Mouse (Mus musculus): ENCODE data around the gene 4930562C15Rik. TPM values are rescaled to one million over a fixed set of nuclear protein-coding genes. Genes with fewer than 3 reads are reported as not detected.

4930562C15Rik gene
- polyA plus RNA-seq, 1 experiment, result 1.7 TPM

- WGBS, result 82% methylated on average over 8 of the region's 8 CpGs
- no peak overlapping the region for H3K27ac ChIP-seq (ENCODE audit: control insufficient read depth, insufficient read depth, low read depth, low read length, poor library complexity)
- TF ChIP-seq POLR2A (IDR thresholded peaks at IDR 0.05; ENCODE audit: borderline replicate concordance, control insufficient read depth, low read depth, low read length), result no peak
- H3K4me1 ChIP-seq (ENCODE audit: control insufficient read depth, insufficient read depth, low read length), result peaks cover 8% of the 10 kb centered on the region
- no peak overlapping the region for H3K4me3 ChIP-seq (replicated peaks; ENCODE audit: control insufficient read depth, low read depth, low read length)
Measured at GRCm38 (mm10) chr16:4910758-4911157, 75.5 kb downstream of the 4930562C15Rik start.

- H3K4me1 ChIP-seq (ENCODE audit: control insufficient read depth, insufficient read depth, low read length), result peaks cover 8% of the 10 kb centered on the region
- TF ChIP-seq CTCF (IDR thresholded peaks at IDR 0.05; ENCODE audit: control insufficient read depth, insufficient read depth, low read length) (no peak), POLR2A (IDR thresholded peaks at IDR 0.05; ENCODE audit: borderline replicate concordance, control insufficient read depth, low read depth, low read length) (no peak)
- 75% methylated on average over 10 of the region's 10 CpGs for WGBS
Measured at GRCm38 (mm10) chr16:4912074-4912648, 76.9 kb downstream of the 4930562C15Rik start.

GRCm38 (mm10) chr16:4912907-4913782, 77.9 kb downstream of the 4930562C15Rik start:
- peaks cover 5% of the 10 kb centered on the region for H3K4me1 ChIP-seq (ENCODE audit: control insufficient read depth, insufficient read depth, low read length)
- WGBS, result 22% methylated on average over 11 of the region's 11 CpGs
- H3K27ac ChIP-seq (ENCODE audit: control insufficient read depth, insufficient read depth, low read depth, low read length, poor library complexity), result peak overlapping the region; percentile 87
- TF ChIP-seq POLR2A (IDR thresholded peaks at IDR 0.05; ENCODE audit: borderline replicate concordance, control insufficient read depth, low read depth, low read length) (no peak), CTCF (IDR thresholded peaks at IDR 0.05; ENCODE audit: control insufficient read depth, insufficient read depth, low read length) (peak; percentile 22; the same call in 1 of the 2 replicates)
- peak overlapping the region; percentile 13 for H3K4me3 ChIP-seq (replicated peaks; ENCODE audit: control insufficient read depth, low read depth, low read length)

More at GRCm38 (mm10) chr16:4912074-4912648, 76.9 kb downstream of the 4930562C15Rik start:
- peak overlapping the region; percentile 87 for H3K27ac ChIP-seq (ENCODE audit: control insufficient read depth, insufficient read depth, low read depth, low read length, poor library complexity)
- no peak overlapping the region for H3K4me3 ChIP-seq (replicated peaks; ENCODE audit: control insufficient read depth, low read depth, low read length)

GRCm38 (mm10) chr16:4913783-4914735, 78.8 kb downstream of the 4930562C15Rik start:
- H3K4me1 ChIP-seq (ENCODE audit: control insufficient read depth, insufficient read depth, low read length), result peaks cover 4% of the 10 kb centered on the region
- WGBS, result 40% methylated on average over 12 of the region's 12 CpGs
- H3K4me3 ChIP-seq (replicated peaks; ENCODE audit: control insufficient read depth, low read depth, low read length), result peak overlapping the region; percentile 13
- H3K27ac ChIP-seq (ENCODE audit: control insufficient read depth, insufficient read depth, low read depth, low read length, poor library complexity), result peak overlapping the region; percentile 87
- TF ChIP-seq CTCF (IDR thresholded peaks at IDR 0.05; ENCODE audit: control insufficient read depth, insufficient read depth, low read length) (peak; percentile 79), POLR2A (IDR thresholded peaks at IDR 0.05; ENCODE audit: borderline replicate concordance, control insufficient read depth, low read depth, low read length) (no peak)

GRCm38 (mm10) chr16:4915931-4916330, 80.7 kb downstream of the 4930562C15Rik start:
- Histone ChIP-seq H3K4me1 (ENCODE audit: control insufficient read depth, insufficient read depth, low read length) (peaks cover 4% of the 10 kb centered on the region), H3K4me3 (replicated peaks; ENCODE audit: control insufficient read depth, low read depth, low read length) (no peak overlapping the region), H3K27ac (ENCODE audit: control insufficient read depth, insufficient read depth, low read depth, low read length, poor library complexity) (no peak overlapping the region)
- TF ChIP-seq POLR2A (IDR thresholded peaks at IDR 0.05; ENCODE audit: borderline replicate concordance, control insufficient read depth, low read depth, low read length) (no peak), CTCF (IDR thresholded peaks at IDR 0.05; ENCODE audit: control insufficient read depth, insufficient read depth, low read length) (no peak)
- WGBS, result 70% methylated on average over 3 of the region's 3 CpGs

- Histone ChIP-seq H3K27ac (ENCODE audit: control insufficient read depth, insufficient read depth, low read depth, low read length, poor library complexity) (no peak overlapping the region), H3K4me1 (ENCODE audit: control insufficient read depth, insufficient read depth, low read length) (peaks cover 4% of the 10 kb centered on the region), H3K4me3 (replicated peaks; ENCODE audit: control insufficient read depth, low read depth, low read length) (no peak overlapping the region)
- TF ChIP-seq POLR2A (IDR thresholded peaks at IDR 0.05; ENCODE audit: borderline replicate concordance, control insufficient read depth, low read depth, low read length) (no peak), CTCF (IDR thresholded peaks at IDR 0.05; ENCODE audit: control insufficient read depth, insufficient read depth, low read length) (no peak)
- WGBS, result 73% methylated on average over 2 of the region's 2 CpGs
Measured at GRCm38 (mm10) chr16:4916608-4917007, 81.4 kb downstream of the 4930562C15Rik start.

Other genes with a start within 250 kb of the 4930562C15Rik start
- gene Glis2, start 240.7 kb upstream of the 4930562C15Rik start, polyA plus RNA-seq (2011; ENCODE audit: insufficient read depth, insufficient read length, low replicate concordance, missing spikeins), result 1.2 and 4.9 TPM in 2 replicates
- 19.7 and 52.5 TPM in 2 replicates for gene Pam16, start 210.4 kb upstream of the 4930562C15Rik start, polyA plus RNA-seq (2011; ENCODE audit: insufficient read depth, insufficient read length, low replicate concordance, missing spikeins)
- gene Vasn, start 195.5 kb upstream of the 4930562C15Rik start, polyA plus RNA-seq (2011; ENCODE audit: insufficient read depth, insufficient read length, low replicate concordance, missing spikeins), result 0.34 and 1.8 TPM in 2 replicates
- 10.6 and 11.7 TPM in 2 replicates for gene Dnaja3, start 195.4 kb upstream of the 4930562C15Rik start, polyA plus RNA-seq (2011; ENCODE audit: insufficient read depth, insufficient read length, low replicate concordance, missing spikeins)
- gene Coro7, start 155.6 kb upstream of the 4930562C15Rik start, polyA plus RNA-seq (2011; ENCODE audit: insufficient read depth, insufficient read length, low replicate concordance, missing spikeins), result 48.7 and 102 TPM in 2 replicates
- 27.3 and 32.5 TPM in 2 replicates for gene Nmral1, start 116.1 kb upstream of the 4930562C15Rik start, polyA plus RNA-seq (2011; ENCODE audit: insufficient read depth, insufficient read length, low replicate concordance, missing spikeins)
- gene Hmox2, start 109.1 kb upstream of the 4930562C15Rik start, polyA plus RNA-seq (2011; ENCODE audit: insufficient read depth, insufficient read length, low replicate concordance, missing spikeins), result 11.3 and 31.1 TPM in 2 replicates
- 10.6 and 17.2 TPM in 2 replicates for gene Cdip1, start 45.1 kb upstream of the 4930562C15Rik start, polyA plus RNA-seq (2011; ENCODE audit: insufficient read depth, insufficient read length, low replicate concordance, missing spikeins)
- gene Ubald1, start 44.9 kb downstream of the 4930562C15Rik start, polyA plus RNA-seq (2011; ENCODE audit: insufficient read depth, insufficient read length, low replicate concordance, missing spikeins), result 19.4 and 38.1 TPM in 2 replicates
- gene Mgrn1, start 50.8 kb downstream of the 4930562C15Rik start, polyA plus RNA-seq (2011; ENCODE audit: insufficient read depth, insufficient read length, low replicate concordance, missing spikeins), result 12.9 and 22.1 TPM in 2 replicates
- 30.5 and 49.4 TPM in 2 replicates for gene Nudt16l1, start 103.3 kb downstream of the 4930562C15Rik start, polyA plus RNA-seq (2011; ENCODE audit: insufficient read depth, insufficient read length, low replicate concordance, missing spikeins)
- 19.9 and 45.4 TPM in 2 replicates for gene Anks3, start 128.8 kb downstream of the 4930562C15Rik start, polyA plus RNA-seq (2011; ENCODE audit: insufficient read depth, insufficient read length, low replicate concordance, missing spikeins)
- gene Sept12, start 162.4 kb downstream of the 4930562C15Rik start, polyA plus RNA-seq (2011; ENCODE audit: insufficient read depth, insufficient read length, low replicate concordance, missing spikeins), result not detected in 2 replicates
- not detected in 2 replicates for gene Smim22, start 171.9 kb downstream of the 4930562C15Rik start, polyA plus RNA-seq (2011; ENCODE audit: insufficient read depth, insufficient read length, low replicate concordance, missing spikeins)
- gene Rogdi, start 178.1 kb downstream of the 4930562C15Rik start, polyA plus RNA-seq (2011; ENCODE audit: insufficient read depth, insufficient read length, low replicate concordance, missing spikeins), result 53.7 and 156 TPM in 2 replicates
- gene Glyr1, start 214.4 kb downstream of the 4930562C15Rik start, polyA plus RNA-seq (2011; ENCODE audit: insufficient read depth, insufficient read length, low replicate concordance, missing spikeins), result 31.6 and 51.1 TPM in 2 replicates
- gene Ubn1, start 214.6 kb downstream of the 4930562C15Rik start, polyA plus RNA-seq (2011; ENCODE audit: insufficient read depth, insufficient read length, low replicate concordance, missing spikeins), result 29.4 and 33.7 TPM in 2 replicates

Data from bone marrow, adult 2 months (tissue).